ENCODE assay signal across 9 mouse cellular contexts in the genomic region with DNA sequence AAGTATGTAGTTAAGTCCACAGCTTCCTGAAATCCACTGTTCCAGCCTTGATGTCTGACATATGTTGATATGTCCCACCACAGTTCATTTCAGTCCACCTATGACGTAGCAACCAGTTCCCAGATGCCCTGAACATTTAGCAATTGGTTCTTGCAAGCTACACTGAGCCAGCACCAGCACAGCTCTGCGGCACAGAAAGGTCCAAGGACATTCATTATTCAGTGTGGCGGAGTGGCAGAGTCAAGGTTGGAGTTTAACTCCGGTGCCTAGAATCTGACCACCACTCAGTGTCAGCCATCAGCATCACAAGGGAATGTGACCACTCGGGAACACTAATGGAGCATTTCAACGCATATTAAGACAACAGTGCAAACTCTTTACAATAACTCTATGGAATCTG. TPM values are rescaled to one million over a fixed set of nuclear protein-coding genes. Genes with fewer than 3 reads are reported as not detected.
DNase-seq lines count a peak whose midpoint lies in the region; ATAC-seq and TF ChIP-seq lines count a peak whose summit lies in the region.
"Had no signal": no experiment of that assay in that cellular context is flagged by ENCODE, and none has a peak within 500 bp of the region (broad histone marks: within the 10 kb centered on the region; RNA-seq: fewer than 3 reads in every experiment).

No protein-coding gene starts in this region.

- TF ChIP-seq POLR2A in cortical plate, adult 2 months (IDR thresholded peaks at IDR 0.05; ENCODE audit: extremely low read depth, insufficient read depth, low read length) = no peak

- H3K4me3 ChIP-seq in hindbrain, embryonic 11.5 days (ENCODE audit: low read depth, low read length) = no peak overlapping the region
- H3K4me3 ChIP-seq in hindbrain, embryonic 10.5 days = no peak overlapping the region; the same call in 1 of the 2 replicates
- peak overlapping the region; percentile 43; the same call in 1 of the 2 replicates for H3K4me3 ChIP-seq in cortical plate, adult 2 months (ENCODE audit: insufficient read depth, low read length)
- peak overlapping the region; percentile 82 for H3K4me3 ChIP-seq in hindbrain, embryonic 16.5 days (ENCODE audit: low read length)
- H3K4me3 ChIP-seq in midbrain, embryonic 13.5 days (replicated peaks) = peak overlapping the region; percentile 59

- ATAC-seq in hindbrain, embryonic 11.5 days (ENCODE audit: low FRiP score) = no peak
- no peak for ATAC-seq in hindbrain, embryonic 16.5 days
- ATAC-seq in midbrain, embryonic 13.5 days = no peak
- ATAC-seq in megakaryocyte-erythroid progenitor cell, adult 5-6 weeks (replicated peaks; ENCODE audit: low FRiP score, low TSS enrichment, poor library complexity, severe bottlenecking) = no peak

- peak; percentile 7 for DNase-seq in hindbrain, embryonic 11.5 days (ENCODE audit: low spot score)
- no peak for DNase-seq in hindbrain, embryonic 10.5 days (ENCODE audit: low spot score)
- no peak for DNase-seq in kidney, adult 9 months
- no peak for DNase-seq in right cerebral cortex, postnatal 4 days
- DNase-seq: heart, postnatal 4 days had no signal

- no peak overlapping the region for H3K27ac ChIP-seq in hindbrain, embryonic 11.5 days (ENCODE audit: low read depth, low read length)
- H3K27ac ChIP-seq in hindbrain, embryonic 10.5 days = no peak overlapping the region
- H3K27ac ChIP-seq in cortical plate, adult 2 months (ENCODE audit: insufficient read depth, low read length) = no peak overlapping the region
- no peak overlapping the region for H3K27ac ChIP-seq in hindbrain, embryonic 16.5 days (ENCODE audit: low read depth, low read length)
- no peak overlapping the region for H3K27ac ChIP-seq in midbrain, embryonic 13.5 days

- peaks cover 45% of the 10 kb centered on the region for H3K27me3 ChIP-seq in hindbrain, embryonic 11.5 days (ENCODE audit: control insufficient read depth, insufficient read depth, low read length)
- peaks cover 78% of the 10 kb centered on the region for H3K27me3 ChIP-seq in hindbrain, embryonic 10.5 days (ENCODE audit: insufficient read depth, poor library complexity, severe bottlenecking)
- H3K27me3 ChIP-seq in hindbrain, embryonic 16.5 days (replicated peaks; ENCODE audit: control insufficient read depth, insufficient read depth, low read length) = peaks cover 10% of the 10 kb centered on the region
- peaks cover 67% of the 10 kb centered on the region for H3K27me3 ChIP-seq in midbrain, embryonic 13.5 days

- 67% methylated on average over 6 of the region's 6 CpGs for WGBS in hindbrain, embryonic 11.5 days
- 62% methylated on average over 6 of the region's 6 CpGs for WGBS in hindbrain, embryonic 10.5 days
- 40% methylated on average over 6 of the region's 6 CpGs for WGBS in hindbrain, embryonic 16.5 days
- WGBS in midbrain, embryonic 13.5 days = 57% methylated on average over 6 of the region's 6 CpGs

- peak overlapping the region; percentile 90; the same call in 1 of the 2 replicates for H3K4me2 ChIP-seq in hindbrain, embryonic 11.5 days (replicated peaks; ENCODE audit: low read depth, low read length)
- H3K4me2 ChIP-seq in hindbrain, embryonic 16.5 days (ENCODE audit: low read length) = peak overlapping the region; percentile 97
- peak overlapping the region; percentile 97 for H3K4me2 ChIP-seq in midbrain, embryonic 13.5 days (replicated peaks)

- no peaks in the 10 kb centered on the region; the same call in none of the 2 replicates for H3K4me1 ChIP-seq in hindbrain, embryonic 11.5 days (replicated peaks; ENCODE audit: control insufficient read depth, insufficient read depth, low read length)
- peaks cover 28% of the 10 kb centered on the region for H3K4me1 ChIP-seq in hindbrain, embryonic 10.5 days (replicated peaks)
- no peaks in the 10 kb centered on the region for H3K4me1 ChIP-seq in cortical plate, adult 2 months (ENCODE audit: control insufficient read depth, insufficient read depth, low read length)
- peaks cover 9% of the 10 kb centered on the region for H3K4me1 ChIP-seq in hindbrain, embryonic 16.5 days (ENCODE audit: control insufficient read depth, insufficient read depth, low read depth, low read length)
- H3K4me1 ChIP-seq in midbrain, embryonic 13.5 days (replicated peaks) = peaks cover 19% of the 10 kb centered on the region

- TF ChIP-seq CTCF in cortical plate, adult 2 months (IDR thresholded peaks at IDR 0.05; ENCODE audit: extremely low read depth, insufficient read depth, low read length) = no peak

- H3K9ac ChIP-seq in hindbrain, embryonic 11.5 days (ENCODE audit: low read depth, low read length) = no peak overlapping the region
- H3K9ac ChIP-seq in hindbrain, embryonic 16.5 days (ENCODE audit: low read depth, low read length) = no peak overlapping the region
- H3K9ac ChIP-seq in midbrain, embryonic 13.5 days (replicated peaks) = no peak overlapping the region

- H3K36me3 ChIP-seq in hindbrain, embryonic 11.5 days (ENCODE audit: control insufficient read depth, insufficient read depth, low read length) = no peaks in the 10 kb centered on the region
- H3K36me3 ChIP-seq in hindbrain, embryonic 10.5 days = no peaks in the 10 kb centered on the region
- H3K36me3 ChIP-seq in hindbrain, embryonic 16.5 days (ENCODE audit: control insufficient read depth, insufficient read depth, low read length) = no peaks in the 10 kb centered on the region
- H3K36me3 ChIP-seq in midbrain, embryonic 13.5 days = no peaks in the 10 kb centered on the region

- H3K9me3 ChIP-seq in hindbrain, embryonic 11.5 days (ENCODE audit: control insufficient read depth, low read length) = no peaks in the 10 kb centered on the region
- H3K9me3 ChIP-seq in hindbrain, embryonic 10.5 days = no peaks in the 10 kb centered on the region
- H3K9me3 ChIP-seq in hindbrain, embryonic 16.5 days (ENCODE audit: control insufficient read depth, low read length) = no peaks in the 10 kb centered on the region
- H3K9me3 ChIP-seq in midbrain, embryonic 13.5 days = no peaks in the 10 kb centered on the region

RNA-seq across cellular contexts. Expression of gene Rgs10, which starts 1.9 kb away (rescaled TPM):
- 12.4 TPM in 2 replicates for polyA plus RNA-seq in hindbrain, embryonic 11.5 days (2014; fragmentation: Nextera tagmentation; extraction: Ambion mirVana)
- 6.8 and 11.5 TPM in 2 replicates for polyA plus RNA-seq in hindbrain, embryonic 10.5 days (2016; fragmentation: Nextera tagmentation; extraction: Ambion mirVana)
- 69.9 and 71.8 TPM in 2 replicates for polyA plus RNA-seq in cortical plate, adult 2 months (2012; rRNA removed)
- 69.3 and 82.4 TPM in 2 replicates for polyA plus RNA-seq in hindbrain, embryonic 16.5 days (2015; fragmentation: Nextera tagmentation; extraction: Ambion mirVana)
- 26.1 and 29.6 TPM in 2 replicates for polyA plus RNA-seq in midbrain, embryonic 13.5 days (2015; fragmentation: Nextera tagmentation; extraction: Ambion mirVana)
- 152 and 177 TPM in 2 replicates for total RNA-seq in megakaryocyte-erythroid progenitor cell, adult 5-6 weeks (2014; fragmentation: Nextera tagmentation)
- 119 and 210 TPM in 2 replicates for total RNA-seq in megakaryocyte-erythroid progenitor cell, adult 5-6 weeks (2017)

RNA-seq across cellular contexts. Expression of gene Tial1, which starts 44.9 kb away (rescaled TPM):
- polyA plus RNA-seq in hindbrain, embryonic 11.5 days (2014; fragmentation: Nextera tagmentation; extraction: Ambion mirVana) = 42.0 and 50.4 TPM in 2 replicates
- polyA plus RNA-seq in hindbrain, embryonic 10.5 days (2016; fragmentation: Nextera tagmentation; extraction: Ambion mirVana) = 22.4 and 26.0 TPM in 2 replicates
- polyA plus RNA-seq in cortical plate, adult 2 months (2012; rRNA removed) = 106 and 125 TPM in 2 replicates
- 24.0 and 24.2 TPM in 2 replicates for polyA plus RNA-seq in hindbrain, embryonic 16.5 days (2015; fragmentation: Nextera tagmentation; extraction: Ambion mirVana)
- 37.3 and 40.1 TPM in 2 replicates for polyA plus RNA-seq in midbrain, embryonic 13.5 days (2015; fragmentation: Nextera tagmentation; extraction: Ambion mirVana)
- total RNA-seq in megakaryocyte-erythroid progenitor cell, adult 5-6 weeks (2014; fragmentation: Nextera tagmentation) = 189 and 238 TPM in 2 replicates
- total RNA-seq in megakaryocyte-erythroid progenitor cell, adult 5-6 weeks (2017) = 50.6 and 67.8 TPM in 2 replicates

Comparison
In these comparisons a context has a peak if more than half of its experiments do, and no peak if none do; other contexts are left out.
1. H3K4me3 ChIP-seq: peak in cortical plate, adult 2 months (single experiment), hindbrain, embryonic 16.5 days (single experiment) and midbrain, embryonic 13.5 days (single experiment); none in hindbrain, embryonic 11.5 days (single experiment) and hindbrain, embryonic 10.5 days (single experiment).
2. Peak in every context shown above with its lines, with median percentiles within 50 percentile points of each other: H3K4me2 ChIP-seq.